Mouse (Mus musculus): Measurements from ENCODE around the gene Itgbl1. TPM values are rescaled to one million over a fixed set of nuclear protein-coding genes. Genes with fewer than 3 reads are reported as not detected.

Itgbl1 gene
- total RNA-seq, 2 experiments from 2014 or later = not detected

DNA sequence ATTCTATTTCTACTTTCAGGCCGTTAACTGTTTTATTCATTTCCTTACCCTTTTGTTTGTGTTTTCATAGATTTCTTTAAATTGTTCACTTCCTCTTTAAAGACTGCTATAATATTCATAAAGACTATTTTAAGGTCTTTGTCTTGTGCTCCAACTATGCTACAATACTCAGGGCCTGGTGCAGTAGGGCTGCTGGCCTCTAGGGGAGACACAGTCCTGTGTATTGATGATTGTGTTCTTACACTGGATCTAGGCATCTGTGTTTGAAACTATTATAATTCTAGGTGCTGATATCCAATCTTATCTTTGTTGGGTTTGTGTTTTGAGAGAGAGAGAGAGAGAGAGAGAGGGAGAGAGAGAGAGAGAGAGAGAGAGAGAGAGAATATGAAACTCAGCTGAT lies 268.1 kb downstream of the Itgbl1 start:
- ATAC-seq (replicated peaks; ENCODE audit: low FRiP score, low TSS enrichment, poor library complexity, severe bottlenecking) = no peak

DNA sequence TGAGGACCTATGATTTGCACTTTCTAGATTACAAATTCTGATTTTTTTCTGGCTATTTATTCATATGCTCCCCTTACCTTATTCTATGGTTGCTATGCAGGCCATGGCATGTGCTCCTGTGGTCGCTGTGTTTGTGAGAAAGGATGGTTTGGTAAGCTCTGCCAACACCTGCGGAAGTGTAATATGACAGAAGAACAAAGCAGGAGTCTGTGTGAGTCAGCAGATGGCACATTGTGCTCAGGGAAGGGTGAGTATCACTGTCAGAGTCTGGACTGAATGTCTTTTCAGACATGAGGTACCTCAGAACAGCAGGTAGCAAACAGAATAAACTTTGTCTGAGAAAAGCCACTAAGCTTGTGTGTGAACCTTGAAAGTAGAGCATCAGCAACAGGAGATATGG lies 306.8 kb downstream of the Itgbl1 start:
- no peak for ATAC-seq (replicated peaks; ENCODE audit: low FRiP score, low TSS enrichment, poor library complexity, severe bottlenecking)

DNA sequence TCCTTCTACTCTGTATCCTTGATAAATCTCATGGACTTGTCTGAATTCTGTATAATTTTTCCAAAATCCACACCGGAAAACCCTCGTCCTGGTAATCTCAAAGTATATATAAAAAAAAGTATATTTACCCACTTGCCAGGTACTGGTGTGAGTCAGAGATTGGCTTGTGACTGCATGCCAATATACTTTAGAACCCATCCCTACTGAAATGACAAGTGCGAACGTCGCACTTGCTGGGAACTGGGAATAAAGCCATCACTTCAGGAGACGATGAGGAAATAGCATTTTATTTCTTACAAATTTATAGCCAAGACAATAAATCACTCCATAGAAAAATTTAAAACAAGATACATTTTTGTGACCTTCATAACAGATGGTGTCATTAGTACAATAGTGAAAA lies 308.2 kb downstream of the Itgbl1 start:
- ATAC-seq (replicated peaks; ENCODE audit: low FRiP score, low TSS enrichment, poor library complexity, severe bottlenecking) = no peak

DNA sequence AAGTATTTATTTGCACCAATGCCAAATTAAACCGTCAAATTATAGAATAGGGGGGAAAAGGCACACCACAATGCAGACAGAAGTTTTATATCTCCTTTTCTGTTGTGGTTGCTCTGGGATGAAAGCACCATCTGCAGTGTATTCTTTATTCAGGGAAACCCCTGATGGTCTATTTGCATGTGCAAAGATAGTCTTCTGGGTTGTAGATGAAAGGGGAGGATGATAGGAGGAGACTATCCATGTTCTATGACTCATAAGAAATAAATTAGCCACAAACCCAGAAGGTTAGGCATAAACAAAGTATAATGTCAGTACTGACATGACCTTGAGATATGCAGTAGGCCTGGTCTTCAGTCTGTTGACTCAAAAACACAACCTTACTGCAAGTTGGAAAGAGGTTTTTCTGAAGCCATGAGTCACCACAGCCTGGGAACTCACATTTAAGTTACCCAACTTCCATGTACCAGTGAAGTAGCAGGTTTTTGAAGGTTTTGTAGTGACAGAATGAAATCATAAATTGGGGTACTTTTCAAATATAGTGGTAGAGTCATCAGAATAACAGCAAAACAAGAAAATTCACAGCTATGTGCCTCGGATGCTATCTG lies 330.9 kb downstream of the Itgbl1 start:
- no peak for ATAC-seq (replicated peaks; ENCODE audit: low FRiP score, low TSS enrichment, poor library complexity, severe bottlenecking)

Other genes starting within 250 kb of the Itgbl1 start
- not detected in 2 replicates for gene Nalcn, start 32.8 kb upstream of the Itgbl1 start, total RNA-seq (2014; fragmentation: Nextera tagmentation)
- gene Nalcn, start 32.8 kb upstream of the Itgbl1 start, total RNA-seq (2017) = not detected in 2 replicates

All from megakaryocyte-erythroid progenitor cell, adult 5-6 weeks (primary cell).